Comparison of ENCODE assay signal across 8 mouse cellular contexts in genomic region chr8:126523060-126523574, GRCm38 (mm10). TPM values are rescaled to one million over a fixed set of nuclear protein-coding genes. Genes with fewer than 3 reads are reported as not detected.
DNase-seq lines count a peak whose midpoint lies in the region; ATAC-seq lines count a peak whose summit lies in the region.

No protein-coding gene starts in this region.

- no peak overlapping the region for H3K4me3 ChIP-seq in midbrain, embryonic 15.5 days
- no peak overlapping the region for H3K4me3 ChIP-seq in midbrain, embryonic 13.5 days (replicated peaks)
- H3K4me3 ChIP-seq in heart, embryonic 16.5 days (ENCODE audit: low read length), result no peak overlapping the region
- H3K4me3 ChIP-seq in stomach, embryonic 14.5 days (ENCODE audit: low read depth, low read length), result no peak overlapping the region

- no peaks in the 10 kb centered on the region for H3K27me3 ChIP-seq in midbrain, embryonic 15.5 days (replicated peaks)
- no peaks in the 10 kb centered on the region for H3K27me3 ChIP-seq in midbrain, embryonic 13.5 days
- H3K27me3 ChIP-seq in heart, embryonic 16.5 days (ENCODE audit: control insufficient read depth, insufficient read depth, low read length), result no peaks in the 10 kb centered on the region
- no peaks in the 10 kb centered on the region for H3K27me3 ChIP-seq in stomach, embryonic 14.5 days (ENCODE audit: control insufficient read depth, insufficient read depth, low read length)

- H3K9me3 ChIP-seq in midbrain, embryonic 15.5 days, result no peaks in the 10 kb centered on the region
- H3K9me3 ChIP-seq in midbrain, embryonic 13.5 days, result no peaks in the 10 kb centered on the region
- no peaks in the 10 kb centered on the region for H3K9me3 ChIP-seq in heart, embryonic 16.5 days (replicated peaks; ENCODE audit: control insufficient read depth, low read length)
- no peaks in the 10 kb centered on the region for H3K9me3 ChIP-seq in stomach, embryonic 14.5 days (ENCODE audit: control insufficient read depth, low read depth, low read length)

- H3K9ac ChIP-seq in midbrain, embryonic 15.5 days, result no peak overlapping the region
- no peak overlapping the region for H3K9ac ChIP-seq in midbrain, embryonic 13.5 days (replicated peaks)
- H3K9ac ChIP-seq in heart, embryonic 16.5 days (ENCODE audit: low read length), result peak overlapping the region; percentile 53
- H3K9ac ChIP-seq in stomach, embryonic 14.5 days (replicated peaks; ENCODE audit: low read depth, low read length), result no peak overlapping the region

- no peaks in the 10 kb centered on the region for H3K36me3 ChIP-seq in midbrain, embryonic 15.5 days (replicated peaks)
- H3K36me3 ChIP-seq in midbrain, embryonic 13.5 days, result no peaks in the 10 kb centered on the region
- H3K36me3 ChIP-seq in heart, embryonic 16.5 days (ENCODE audit: control insufficient read depth, insufficient read depth), result no peaks in the 10 kb centered on the region
- H3K36me3 ChIP-seq in stomach, embryonic 14.5 days (ENCODE audit: control insufficient read depth, insufficient read depth, low read length), result no peaks in the 10 kb centered on the region

- H3K27ac ChIP-seq in midbrain, embryonic 15.5 days, result 0 out of 2 replicates have a peak overlapping the region, but pooled peaks have one; percentile 12
- H3K27ac ChIP-seq in midbrain, embryonic 13.5 days, result no peak overlapping the region
- H3K27ac ChIP-seq in heart, embryonic 16.5 days (ENCODE audit: low read length), result peak overlapping the region; percentile 94
- H3K27ac ChIP-seq in stomach, embryonic 14.5 days (ENCODE audit: low read length), result peak overlapping the region; percentile 88; the same call in 1 of the 2 replicates

- WGBS in midbrain, embryonic 15.5 days, result 78% methylated on average over 11 of the region's 11 CpGs
- 78% methylated on average over 11 of the region's 11 CpGs for WGBS in midbrain, embryonic 13.5 days
- WGBS in heart, embryonic 16.5 days, result 49% methylated on average over 11 of the region's 11 CpGs
- WGBS in stomach, embryonic 14.5 days, result 72% methylated on average over 11 of the region's 11 CpGs

- H3K4me2 ChIP-seq in midbrain, embryonic 15.5 days, result no peak overlapping the region
- H3K4me2 ChIP-seq in midbrain, embryonic 13.5 days (replicated peaks), result no peak overlapping the region
- no peak overlapping the region; the same call in 1 of the 2 replicates for H3K4me2 ChIP-seq in heart, embryonic 16.5 days (ENCODE audit: low read depth, low read length)
- no peak overlapping the region for H3K4me2 ChIP-seq in stomach, embryonic 14.5 days (replicated peaks; ENCODE audit: low read depth, low read length)

- no peak for ATAC-seq in cerebellum, adult (ENCODE audit: insufficient number of reproducible peaks, low FRiP score, low TSS enrichment)
- ATAC-seq in midbrain, embryonic 15.5 days (replicated peaks), result no peak
- ATAC-seq in midbrain, embryonic 13.5 days, result no peak
- 0 out of 2 replicates have a peak, but pooled peaks have one; percentile 24 for ATAC-seq in heart, embryonic 16.5 days (replicated peaks; ENCODE audit: extremely low read depth, insufficient read depth, low FRiP score)
- ATAC-seq in stomach, embryonic 14.5 days (ENCODE audit: insufficient number of reproducible peaks, insufficient read depth, low FRiP score, low read depth), result no peak

- DNase-seq in cerebellum, adult 9-10 months, result peak; percentile 20
- DNase-seq in kidney, postnatal 36 days, result no peak
- DNase-seq in thymus, postnatal 14 days, result no peak

- peaks cover 7% of the 10 kb centered on the region for H3K4me1 ChIP-seq in midbrain, embryonic 15.5 days
- H3K4me1 ChIP-seq in midbrain, embryonic 13.5 days (replicated peaks), result 0 out of 2 replicates have a peak, but pooled peaks cover 1% of the 10 kb centered on the region
- peaks cover 54% of the 10 kb centered on the region for H3K4me1 ChIP-seq in heart, embryonic 16.5 days (ENCODE audit: control insufficient read depth, insufficient read depth, low read length)
- peaks cover 22% of the 10 kb centered on the region for H3K4me1 ChIP-seq in stomach, embryonic 14.5 days (ENCODE audit: control insufficient read depth, insufficient read depth, low read length)

RNA-seq across cellular contexts. Expression of gene Tarbp1, which starts 48.3 kb away (rescaled TPM):
- polyA plus RNA-seq in midbrain, embryonic 15.5 days (2015; fragmentation: Nextera tagmentation; extraction: Ambion mirVana), result 1.5 and 1.8 TPM in 2 replicates
- 1.8 TPM in 2 replicates for polyA plus RNA-seq in midbrain, embryonic 13.5 days (2015; fragmentation: Nextera tagmentation; extraction: Ambion mirVana)
- polyA plus RNA-seq in heart, embryonic 16.5 days (2015; fragmentation: Nextera tagmentation; extraction: Ambion mirVana), result 1.6 and 1.7 TPM in 2 replicates
- polyA plus RNA-seq in stomach, embryonic 14.5 days (2014; fragmentation: Nextera tagmentation; extraction: Ambion mirVana), result 3.8 and 4.0 TPM in 2 replicates
